Comparison of ENCODE assay signal across 9 mouse cellular contexts in genomic region chr5:64609378-64610087, GRCm38 (mm10).
DNase-seq lines count a peak whose midpoint lies in the region; ATAC-seq and TF ChIP-seq lines count a peak whose summit lies in the region.
"Had no signal": no experiment of that assay in that cellular context is flagged by ENCODE, and none has a peak within 500 bp of the region (broad histone marks: within the 10 kb centered on the region; RNA-seq: fewer than 3 reads in every experiment).

No protein-coding gene starts in this region.

- WGBS in kidney, embryonic 16.5 days: 66% methylated on average over 3 of the region's 3 CpGs
- 68% methylated on average over 3 of the region's 3 CpGs for WGBS in embryonic facial prominence, embryonic 12.5 days

- no peak for ATAC-seq in kidney, embryonic 16.5 days (ENCODE audit: low FRiP score, low TSS enrichment)
- no peak for ATAC-seq in embryonic facial prominence, embryonic 12.5 days (ENCODE audit: insufficient number of reproducible peaks, insufficient read depth, low FRiP score, low TSS enrichment)

- peaks cover 17% of the 10 kb centered on the region for H3K4me1 ChIP-seq in kidney, embryonic 16.5 days (ENCODE audit: insufficient read depth, low read length)
- H3K4me1 ChIP-seq in embryonic facial prominence, embryonic 12.5 days: peaks cover 16% of the 10 kb centered on the region

- no peaks in the 10 kb centered on the region for H3K27me3 ChIP-seq in kidney, embryonic 16.5 days (ENCODE audit: insufficient read depth, low read length)
- H3K27me3 ChIP-seq in embryonic facial prominence, embryonic 12.5 days: no peaks in the 10 kb centered on the region

- 0 out of 2 replicates have a peak overlapping the region, but pooled peaks have one; percentile 56 for H3K9ac ChIP-seq in kidney, embryonic 16.5 days (replicated peaks; ENCODE audit: low read length)
- no peak overlapping the region for H3K9ac ChIP-seq in embryonic facial prominence, embryonic 12.5 days

- H3K4me3 ChIP-seq in gastrocnemius, adult 2 months: no peak overlapping the region
- H3K4me3 ChIP-seq in kidney, embryonic 16.5 days (ENCODE audit: low read length): no peak overlapping the region
- H3K4me3 ChIP-seq in embryonic facial prominence, embryonic 12.5 days: no peak overlapping the region

- H3K9me3 ChIP-seq in kidney, embryonic 16.5 days (ENCODE audit: low read length): peaks cover 4% of the 10 kb centered on the region; the same call in 1 of the 2 replicates
- H3K9me3 ChIP-seq in embryonic facial prominence, embryonic 12.5 days: 0 out of 2 replicates have a peak, but pooled peaks cover 5% of the 10 kb centered on the region

- TF ChIP-seq CTCF in gastrocnemius, adult 2 months (IDR thresholded peaks at IDR 0.05): no peak

- no peaks in the 10 kb centered on the region for H3K36me3 ChIP-seq in kidney, embryonic 16.5 days (ENCODE audit: insufficient read depth, low read length)
- H3K36me3 ChIP-seq in embryonic facial prominence, embryonic 12.5 days: no peaks in the 10 kb centered on the region

- peak overlapping the region; percentile 67 for H3K27ac ChIP-seq in gastrocnemius, adult 2 months
- peak overlapping the region; percentile 92 for H3K27ac ChIP-seq in kidney, embryonic 16.5 days (ENCODE audit: low read length)
- H3K27ac ChIP-seq in embryonic facial prominence, embryonic 12.5 days: peak overlapping the region; percentile 76

- intact Hi-C loops in gastrocnemius, adult 2 months (cut with DNase I): no loop called here

- DNase-seq in gastrocnemius, adult 2 months: no peak
- no peak for DNase-seq in gastrocnemius, adult 18-20 months (ENCODE audit: low spot score)
- DNase-seq in kidney, postnatal 10 days: no peak
- peak; percentile 11 to 16 for DNase-seq in natural killer cell, adult 2 months (ENCODE audit: low spot score in 2 of 2)
- no peak for DNase-seq in adrenal gland, postnatal 25 days
- DNase-seq in retina, embryonic 14.5 days (ENCODE audit: low spot score): no peak
- DNase-seq: gastrocnemius, postnatal 14 days had no signal

- H3K4me2 ChIP-seq in kidney, embryonic 16.5 days (replicated peaks; ENCODE audit: low read depth, low read length): no peak overlapping the region
- no peak overlapping the region for H3K4me2 ChIP-seq in embryonic facial prominence, embryonic 12.5 days (replicated peaks)

Comparison
In these comparisons a context has a peak if more than half of its experiments do, and no peak if none do; other contexts are left out.
1. DNase-seq: peak in natural killer cell, adult 2 months (2 of 2); none in gastrocnemius, adult 2 months (single experiment), gastrocnemius, adult 18-20 months (single experiment), kidney, postnatal 10 days (single experiment), adrenal gland, postnatal 25 days (single experiment) and retina, embryonic 14.5 days (single experiment).
2. Peak in every context shown above with its lines, with median percentiles within 50 percentile points of each other: H3K27ac ChIP-seq.